Mouse (Mus musculus): Measurements from ENCODE around the gene Timm8a2.

The Timm8a2 gene

DNA sequence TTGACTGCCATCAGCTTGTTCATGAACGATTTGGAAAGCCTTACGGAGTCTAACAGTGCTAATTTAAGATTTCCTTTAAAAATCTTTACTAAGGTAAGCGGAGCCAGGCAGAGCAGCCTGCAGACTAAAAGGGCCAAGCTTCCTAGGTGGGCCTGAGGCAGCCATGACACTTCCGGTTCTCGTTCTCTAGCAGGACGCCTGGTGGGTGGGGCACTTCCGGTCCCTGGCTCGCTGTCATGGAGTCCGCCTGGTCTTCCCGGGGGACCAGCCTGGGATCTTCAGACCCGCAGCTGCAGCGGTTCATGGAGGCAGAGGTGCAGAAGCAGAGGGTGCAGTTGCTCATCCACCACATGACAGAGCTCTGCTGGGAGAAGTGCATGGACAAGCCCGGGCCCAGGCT lies at the start of gene Timm8a2:
Gene Timm8a2, plus strand, starts transcription at position 224 of the 400 bp plus-strand sequence.
- no peak for DNase-seq (ENCODE audit: low read depth)

DNA sequence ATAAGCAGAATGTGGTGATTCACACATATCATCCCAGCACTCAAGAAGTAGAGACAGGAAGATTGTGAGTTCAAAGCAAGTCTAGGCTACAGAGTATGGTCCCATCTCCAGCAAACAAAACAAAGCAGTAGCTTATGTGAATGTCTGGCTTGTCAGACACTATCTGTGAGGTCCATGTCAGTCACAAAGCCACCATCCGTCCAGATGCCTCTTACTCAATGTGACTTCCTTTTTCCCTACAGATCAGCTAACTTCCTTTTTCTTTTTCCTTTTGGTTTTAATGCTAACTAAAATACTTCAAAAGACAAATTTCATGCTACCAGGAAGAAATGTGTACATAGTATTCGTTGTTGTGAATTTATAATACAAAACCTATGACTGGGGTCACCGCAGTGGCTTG lies 49.0 kb upstream of the Timm8a2 start:
- no peak for DNase-seq (ENCODE audit: low read depth)

DNA sequence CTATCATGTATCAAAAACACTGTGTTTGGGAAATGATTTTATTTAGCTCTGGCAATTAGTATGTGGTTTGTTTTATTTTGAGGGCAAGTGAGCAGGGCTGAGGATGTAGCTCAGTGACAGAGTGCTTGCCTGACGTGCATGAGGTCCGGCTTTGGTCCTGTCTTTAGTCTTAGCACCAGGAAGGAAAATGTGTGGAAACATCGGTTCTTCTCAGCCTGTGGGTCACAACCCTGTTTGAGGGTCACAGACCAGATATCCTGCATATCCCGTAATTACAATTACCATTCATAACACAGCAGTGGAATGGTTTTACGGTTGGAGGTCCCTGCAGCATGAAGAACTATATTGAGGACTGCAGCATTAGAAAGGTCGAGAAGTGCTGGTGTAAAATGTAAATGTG lies 48.4 kb upstream of the Timm8a2 start:
- no peak for DNase-seq (ENCODE audit: low read depth)

DNA sequence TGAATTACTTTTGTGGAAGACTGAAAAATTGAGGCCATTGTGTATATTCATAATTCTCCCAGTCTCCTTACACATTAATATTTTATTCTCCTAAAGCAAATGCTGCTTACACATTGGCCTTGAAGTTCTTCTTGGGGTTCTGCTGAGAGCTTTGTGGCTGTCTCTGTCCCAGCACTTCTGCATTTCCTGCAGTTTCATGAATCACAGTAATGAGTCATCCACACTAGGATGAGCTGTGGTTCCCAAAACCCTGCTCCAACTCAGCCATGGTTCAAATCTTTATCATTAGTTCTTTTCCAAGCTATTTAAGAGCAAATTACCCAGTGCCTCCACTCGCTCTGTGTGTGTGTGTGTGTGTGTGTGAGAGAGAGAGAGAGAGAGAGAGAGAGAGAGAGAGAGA lies 47.2 kb upstream of the Timm8a2 start:
- DNase-seq (ENCODE audit: low read depth): no peak

DNA sequence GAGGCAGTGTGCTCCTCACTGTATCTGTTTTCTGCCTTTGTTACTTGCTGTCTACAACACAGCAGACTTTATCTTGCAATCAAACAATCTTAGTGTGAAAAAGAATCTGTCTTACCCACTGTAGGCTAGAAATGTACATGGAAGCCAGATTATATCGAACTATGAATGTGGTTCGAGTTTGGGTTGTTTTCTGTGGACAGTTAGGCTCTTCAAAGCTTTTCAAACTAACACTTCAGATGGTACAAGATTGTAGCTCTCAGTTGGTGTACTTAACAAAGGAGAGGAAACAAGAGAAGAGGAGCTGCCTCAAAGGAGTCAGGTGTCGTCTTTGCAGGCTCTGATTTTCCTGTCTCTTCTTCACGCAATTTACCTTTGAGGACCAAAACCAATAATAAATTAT lies 46.8 kb upstream of the Timm8a2 start:
- DNase-seq (ENCODE audit: low read depth): peak; percentile 65

DNA sequence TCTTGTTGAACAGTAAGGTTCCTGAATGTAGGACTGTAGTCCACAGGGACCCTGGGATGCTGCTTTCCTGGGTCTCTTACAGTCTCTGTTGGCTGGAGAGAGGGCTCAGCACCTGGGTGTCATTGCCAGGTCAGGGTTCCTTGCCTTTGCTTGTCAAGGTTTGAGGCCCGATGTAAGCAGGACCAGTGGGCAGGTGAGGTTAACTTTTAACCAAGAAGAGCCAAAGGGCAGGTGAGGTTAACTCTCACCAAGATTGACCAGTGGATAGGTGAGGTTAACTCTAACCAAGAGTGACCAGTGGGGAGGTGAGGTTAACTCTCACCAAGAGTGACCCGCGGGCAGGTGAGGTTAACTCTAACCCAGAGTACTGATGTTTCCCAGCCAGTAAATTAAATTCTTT lies 45.1 kb upstream of the Timm8a2 start:
- DNase-seq (ENCODE audit: low read depth): no peak

DNA sequence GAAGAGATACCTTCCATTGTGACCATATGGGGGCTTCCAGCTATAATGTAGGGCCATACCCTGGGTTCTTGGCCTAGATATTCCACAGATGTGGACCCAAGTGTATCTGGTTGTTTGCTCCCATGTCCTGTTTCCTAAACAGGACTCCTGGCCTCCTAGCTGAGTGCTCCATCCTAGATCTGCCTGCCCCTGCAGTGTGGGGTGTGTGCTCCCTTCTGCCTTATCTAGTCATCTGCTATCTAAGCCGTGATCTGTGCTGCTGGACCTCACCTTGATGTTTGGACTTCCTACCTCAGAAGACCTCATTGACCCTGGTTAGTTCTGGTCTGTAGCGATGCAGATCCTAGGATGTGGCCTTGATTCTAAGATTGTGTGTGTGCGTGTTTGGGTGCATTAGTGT lies 44.6 kb upstream of the Timm8a2 start:
- DNase-seq (ENCODE audit: low read depth): no peak

DNA sequence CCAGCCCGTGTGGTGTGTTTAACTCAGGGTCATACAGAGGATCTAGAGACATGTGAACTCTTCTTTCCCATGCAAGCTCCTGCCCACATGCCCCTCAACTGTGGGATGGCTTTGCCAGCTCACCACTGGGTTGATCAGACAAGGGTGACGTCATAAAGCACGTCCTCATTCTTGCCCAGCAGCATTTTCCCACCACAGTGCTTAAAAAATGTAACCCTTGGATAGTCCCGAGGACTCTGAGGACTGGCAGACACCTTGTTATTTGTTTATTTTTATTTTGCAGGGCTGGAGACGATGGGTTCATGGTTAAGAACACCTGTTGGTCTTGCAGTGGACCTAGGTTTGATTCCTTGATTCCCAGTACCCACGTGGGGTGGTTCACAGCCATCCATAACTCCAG lies 43.6 kb upstream of the Timm8a2 start:
- no peak for DNase-seq (ENCODE audit: low read depth)

DNA sequence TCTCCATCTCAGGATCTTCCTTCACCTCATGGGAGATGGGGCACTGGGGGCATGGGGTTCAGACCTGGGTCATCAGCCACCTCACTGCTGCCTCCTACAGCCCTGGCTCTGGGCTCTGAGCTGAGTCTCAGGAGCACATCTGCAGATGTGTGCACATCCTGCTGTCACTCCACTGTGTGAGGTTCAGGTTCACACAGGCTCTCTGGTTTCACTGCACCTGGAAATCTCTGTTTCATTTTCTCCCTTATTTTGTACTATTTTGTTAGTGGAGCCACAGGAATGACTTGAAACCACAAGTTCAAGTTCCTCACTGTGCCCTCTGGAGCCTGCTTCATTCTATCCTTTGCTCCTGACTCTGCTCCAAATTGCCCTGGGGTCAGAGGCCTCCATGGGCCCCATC lies 42.6 kb upstream of the Timm8a2 start:
- peak; percentile 69 for DNase-seq (ENCODE audit: low read depth)

DNA sequence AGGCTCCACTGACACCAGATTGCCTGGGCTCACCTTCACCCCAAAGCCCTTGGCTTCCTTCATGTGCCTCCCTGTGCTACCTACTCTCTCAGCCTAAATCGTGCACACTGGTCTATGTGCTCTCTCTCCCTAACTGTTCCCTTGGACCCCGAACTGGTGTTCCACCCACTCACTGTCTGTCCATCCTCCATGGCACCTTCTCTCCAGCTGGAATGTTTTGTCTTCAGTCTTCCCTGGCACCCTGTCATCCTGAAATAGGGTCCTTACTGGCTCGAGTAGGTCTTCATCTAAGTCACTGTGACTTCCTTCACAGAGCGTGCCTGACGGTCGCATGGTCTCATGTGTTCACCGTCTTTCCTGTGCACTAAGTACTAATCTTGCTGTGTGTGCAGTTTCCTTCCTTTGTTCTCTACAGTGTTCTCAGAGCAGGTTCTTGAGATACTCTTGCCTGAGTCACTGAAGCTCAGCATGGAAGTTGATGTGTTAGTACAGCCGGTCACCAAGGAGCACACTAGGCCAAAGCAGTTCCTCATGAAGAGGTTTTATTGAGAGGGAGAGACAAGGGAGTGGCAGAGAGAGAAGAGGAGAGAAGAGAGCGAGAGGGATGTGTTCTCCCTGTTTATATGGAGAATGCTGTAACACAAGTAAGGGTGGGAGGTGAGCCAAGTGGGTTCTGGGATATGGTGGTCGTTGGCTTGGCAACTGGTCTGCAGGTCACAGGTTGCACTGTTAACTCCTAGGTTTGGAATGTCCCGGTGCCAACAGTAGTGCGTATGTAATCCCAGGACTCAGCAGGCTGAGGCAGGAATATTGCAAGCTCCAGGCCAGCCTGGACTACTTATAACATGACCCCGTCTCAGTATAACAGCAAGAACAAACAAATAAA lies 41.8 kb upstream of the Timm8a2 start:
- DNase-seq (ENCODE audit: low read depth): peak; percentile 81

DNA sequence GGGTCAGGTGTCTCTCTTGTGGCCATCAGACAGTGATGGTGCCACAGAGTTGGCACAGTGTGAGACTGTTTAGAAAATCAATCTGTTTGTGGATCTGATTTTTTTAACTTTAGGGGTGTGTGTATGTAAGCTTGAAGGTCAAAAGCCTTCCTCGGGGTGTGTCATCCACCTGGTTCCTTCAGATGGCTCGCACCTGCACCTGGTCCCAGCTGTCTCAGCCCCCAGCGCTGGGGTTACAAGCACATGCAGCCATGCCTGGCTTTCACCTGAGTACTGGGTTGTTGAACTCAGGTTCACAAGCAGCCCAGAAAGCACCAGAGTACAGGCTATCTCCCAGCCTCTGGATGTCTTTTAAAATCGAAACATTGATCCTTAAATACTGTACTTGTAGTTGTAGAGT lies 40.9 kb upstream of the Timm8a2 start:
- no peak for DNase-seq (ENCODE audit: low read depth)

DNA sequence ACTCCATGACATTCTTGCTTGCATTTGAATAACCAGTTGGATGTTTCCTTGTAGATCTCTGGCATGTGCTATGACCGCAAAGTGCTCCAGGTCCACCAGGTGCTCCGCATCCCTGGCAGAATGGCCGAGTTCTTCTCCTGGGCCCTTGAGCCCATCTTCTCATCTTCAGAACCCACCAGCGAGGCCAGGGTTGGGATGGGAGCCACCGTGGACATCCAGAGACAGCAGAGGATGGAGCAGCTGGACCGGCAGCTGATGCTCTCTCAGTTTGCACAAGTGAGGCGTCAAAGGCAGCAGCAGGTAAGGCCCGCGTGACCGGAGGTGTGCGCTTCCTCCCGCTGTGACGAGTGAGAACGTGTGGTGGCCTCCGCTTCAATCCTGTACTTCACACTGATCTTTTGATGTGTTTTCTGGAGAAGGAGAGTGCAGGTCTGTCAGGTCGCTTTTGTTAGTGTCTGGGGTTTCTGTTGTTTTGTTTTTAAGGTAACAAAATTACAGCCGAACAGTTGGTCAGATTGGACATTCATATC lies 40.2 kb upstream of the Timm8a2 start:
- DNase-seq (ENCODE audit: low read depth): peak; percentile 73

DNA sequence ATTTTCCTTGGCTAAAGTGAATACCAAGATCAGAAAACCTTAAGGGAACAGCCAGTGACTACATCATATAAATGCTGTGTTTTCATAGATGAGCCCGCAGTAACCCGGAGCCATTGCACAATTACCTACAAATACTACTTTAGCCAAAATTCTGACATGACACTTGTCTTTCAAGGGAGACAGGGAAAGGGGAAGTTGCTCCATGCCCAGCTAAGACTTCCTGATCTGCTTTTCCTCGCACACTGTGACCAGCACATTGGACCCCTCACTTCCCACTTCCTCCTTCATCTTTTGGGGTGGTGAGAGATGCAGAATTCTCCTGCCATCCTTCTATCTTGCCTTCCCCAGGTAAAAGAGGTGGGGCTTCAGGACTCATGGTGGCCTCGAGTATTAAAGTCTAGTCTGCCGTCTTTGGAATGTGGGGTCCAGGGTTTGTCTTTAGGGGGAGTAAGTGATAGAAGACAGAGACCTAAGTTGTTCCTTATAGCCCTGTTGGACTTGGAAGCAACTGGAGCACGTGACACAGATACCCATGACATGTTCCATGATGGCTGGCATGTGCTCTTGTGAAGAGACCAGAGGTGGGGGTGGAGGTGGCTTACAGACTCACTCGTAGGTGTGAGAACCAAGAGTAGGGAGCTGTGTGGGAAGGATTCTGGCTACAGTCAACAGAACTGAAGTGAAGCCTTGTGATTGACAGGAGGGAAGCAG lies 39.5 kb upstream of the Timm8a2 start:
- no peak for DNase-seq (ENCODE audit: low read depth)

DNA sequence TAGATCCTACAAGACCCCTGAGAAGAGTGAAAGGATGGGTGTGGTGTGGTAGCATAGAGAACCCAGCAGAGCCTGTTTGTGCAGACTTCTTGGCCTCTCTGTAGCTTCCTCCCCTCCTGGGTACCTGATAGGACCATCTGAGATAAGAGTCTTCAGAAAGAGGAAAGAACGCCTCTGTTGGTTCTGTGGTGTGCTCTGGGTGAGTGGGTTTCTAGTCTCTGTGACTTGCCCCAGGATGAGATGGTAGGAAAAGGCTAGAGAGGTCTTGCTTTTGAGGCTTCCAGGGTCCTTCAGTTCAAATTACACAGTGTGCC lies 39.0 kb upstream of the Timm8a2 start:
- DNase-seq (ENCODE audit: low read depth): no peak

DNA sequence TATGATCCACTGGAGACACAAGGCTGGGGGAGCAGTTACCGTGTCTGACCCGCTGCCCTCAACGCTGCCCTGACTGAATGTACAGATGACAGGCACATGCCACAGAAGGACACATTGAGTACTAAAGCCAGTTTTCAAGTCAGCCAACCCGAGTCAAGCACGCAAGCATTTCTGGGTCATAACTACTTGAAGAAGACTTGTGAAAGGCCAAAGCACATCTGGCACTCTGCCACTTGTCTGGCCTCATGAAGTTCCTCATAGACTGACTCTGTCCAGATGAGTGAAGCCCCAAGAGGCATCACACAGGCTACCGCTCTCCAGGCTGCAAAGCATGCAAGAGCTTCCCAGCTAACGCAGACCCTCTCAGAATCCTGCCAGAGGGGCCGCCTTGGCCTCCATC lies 37.7 kb upstream of the Timm8a2 start:
- no peak for DNase-seq (ENCODE audit: low read depth)

DNA sequence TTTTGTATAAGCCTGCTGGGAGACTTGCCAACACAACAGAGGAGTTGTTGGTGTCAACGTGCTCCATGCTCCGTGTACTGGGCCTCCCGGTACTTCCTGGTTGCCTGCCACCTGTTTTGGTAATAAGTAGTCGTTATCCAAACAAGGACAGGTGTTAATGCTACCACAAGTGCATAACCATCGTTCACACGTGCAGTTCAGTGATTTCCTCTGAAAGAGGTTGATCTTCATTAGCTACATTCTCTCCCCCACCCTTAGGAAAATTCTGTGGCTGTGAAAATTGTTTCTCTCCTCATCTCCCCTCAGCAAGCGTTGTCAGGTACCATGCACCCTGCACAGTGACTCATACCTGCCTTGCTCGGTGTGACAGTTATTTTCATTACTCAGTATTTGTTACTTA lies 35.0 kb upstream of the Timm8a2 start:
- peak; percentile 74 for DNase-seq (ENCODE audit: low read depth)

DNA sequence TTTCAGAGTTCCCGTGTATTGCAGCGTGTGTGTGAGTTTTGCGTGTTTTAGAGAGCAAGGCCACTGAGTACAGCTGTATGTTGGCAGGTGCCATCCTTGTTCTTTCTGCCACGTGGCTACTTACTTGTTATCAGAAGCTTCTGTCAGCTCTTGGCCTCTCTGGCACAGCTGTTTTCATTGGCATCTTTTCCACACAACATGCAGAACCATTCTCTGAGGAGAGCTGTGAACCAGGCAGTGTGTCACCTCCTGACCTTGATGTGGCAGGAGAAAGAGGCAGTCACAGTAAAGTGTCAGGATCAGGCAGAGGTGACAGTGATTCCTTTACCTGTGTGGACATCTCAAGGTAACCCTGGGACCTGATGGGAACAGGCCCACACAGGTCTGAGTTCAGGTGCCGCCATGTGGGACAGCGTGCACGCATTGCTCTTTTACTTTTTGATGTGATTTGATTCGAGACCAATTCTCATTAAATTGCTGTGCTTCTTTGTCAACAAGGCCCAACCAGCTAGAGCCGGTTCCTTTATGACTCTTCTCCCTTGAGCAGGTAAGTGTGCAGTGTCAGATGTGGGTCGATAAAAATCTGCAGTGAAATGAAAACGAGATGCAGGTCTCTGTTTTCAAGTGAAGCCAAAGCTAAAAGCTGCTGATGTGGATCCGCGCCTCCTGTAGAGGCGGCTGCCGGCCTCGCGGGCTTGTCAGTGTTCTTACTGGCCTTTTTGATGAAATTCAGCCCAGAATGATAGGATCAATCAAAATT lies 33.9 kb upstream of the Timm8a2 start:
- peak; percentile 85 for DNase-seq (ENCODE audit: low read depth)

DNA sequence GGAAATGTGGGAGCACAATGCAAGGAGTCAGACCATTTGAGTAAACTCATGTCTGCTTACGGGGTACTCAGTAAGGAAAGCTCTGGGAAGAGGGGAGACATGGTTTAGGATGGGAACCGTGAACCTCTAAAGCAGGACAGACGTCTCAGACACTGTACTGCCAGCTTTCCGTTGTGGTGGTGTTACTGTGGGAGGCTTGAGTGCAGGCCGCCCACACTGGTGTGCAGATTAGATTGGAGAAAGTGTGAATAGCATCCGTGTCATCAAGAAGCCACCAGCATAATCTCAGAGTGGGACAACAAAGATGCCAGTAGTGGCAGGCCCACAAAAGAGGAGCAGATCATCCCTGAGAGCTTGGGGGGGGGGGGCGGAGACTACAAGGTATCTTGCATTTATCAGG lies 32.2 kb upstream of the Timm8a2 start:
- peak; percentile 69 for DNase-seq (ENCODE audit: low read depth)

DNA sequence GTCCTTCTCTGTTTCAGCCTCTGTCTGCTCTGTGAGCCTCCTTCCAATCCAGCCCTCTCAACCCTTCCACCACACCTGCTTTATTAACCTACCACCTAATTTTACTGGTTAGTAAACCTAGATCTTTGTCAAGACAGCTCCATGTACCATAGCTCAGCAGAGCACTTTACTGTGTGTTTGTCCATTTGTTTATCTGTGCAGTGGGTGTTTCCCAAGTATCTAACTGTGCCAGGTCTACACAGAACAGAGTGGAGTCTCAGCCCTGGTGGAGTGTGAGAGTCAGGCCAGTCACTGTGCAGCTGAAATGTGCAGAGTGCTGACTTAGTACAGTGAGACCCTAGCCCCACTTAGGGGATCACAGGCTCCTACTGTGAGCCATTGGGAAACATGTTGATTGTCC lies 30.7 kb upstream of the Timm8a2 start:
- DNase-seq (ENCODE audit: low read depth): no peak

DNA sequence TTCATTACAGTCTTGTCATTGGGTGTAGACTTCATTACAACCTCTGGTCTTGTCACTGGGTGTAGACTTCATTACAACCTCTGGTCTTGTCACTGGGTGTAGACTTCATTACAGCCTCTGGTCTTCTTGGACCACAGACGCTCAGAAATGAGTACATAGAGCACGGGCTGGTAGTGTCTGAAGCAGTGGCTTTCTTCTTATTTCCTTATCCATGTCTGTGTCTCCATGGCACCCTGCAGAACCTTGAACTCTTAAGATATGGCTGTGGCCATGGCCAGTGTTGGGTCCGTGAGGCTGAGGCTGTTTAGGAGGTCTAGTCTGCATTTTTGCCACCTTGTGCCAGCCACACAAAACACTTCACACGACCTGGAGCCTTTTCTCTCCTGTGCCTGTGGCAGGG lies 26.2 kb upstream of the Timm8a2 start:
- DNase-seq (ENCODE audit: low read depth): no peak

DNA sequence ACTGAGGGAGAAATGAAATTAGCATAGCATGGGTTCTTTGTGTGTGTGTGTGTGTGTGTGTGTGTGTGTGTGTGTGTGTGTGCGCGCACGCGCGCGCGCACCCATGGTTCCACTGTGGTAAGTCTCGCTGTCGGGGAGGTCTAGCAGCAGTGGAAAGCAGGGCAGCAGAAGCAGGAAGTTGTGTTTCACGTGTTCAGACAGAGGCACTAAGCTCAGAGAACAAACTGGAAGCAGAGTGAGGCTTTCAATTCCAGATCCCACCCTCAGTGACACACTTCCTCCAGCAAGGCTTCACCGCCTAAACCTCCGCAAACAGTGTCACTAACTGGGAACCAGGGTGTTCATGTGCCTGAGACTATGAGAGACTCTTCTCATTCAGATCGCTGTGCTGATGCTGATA lies 25.0 kb upstream of the Timm8a2 start:
- DNase-seq (ENCODE audit: low read depth): peak; percentile 87

DNA sequence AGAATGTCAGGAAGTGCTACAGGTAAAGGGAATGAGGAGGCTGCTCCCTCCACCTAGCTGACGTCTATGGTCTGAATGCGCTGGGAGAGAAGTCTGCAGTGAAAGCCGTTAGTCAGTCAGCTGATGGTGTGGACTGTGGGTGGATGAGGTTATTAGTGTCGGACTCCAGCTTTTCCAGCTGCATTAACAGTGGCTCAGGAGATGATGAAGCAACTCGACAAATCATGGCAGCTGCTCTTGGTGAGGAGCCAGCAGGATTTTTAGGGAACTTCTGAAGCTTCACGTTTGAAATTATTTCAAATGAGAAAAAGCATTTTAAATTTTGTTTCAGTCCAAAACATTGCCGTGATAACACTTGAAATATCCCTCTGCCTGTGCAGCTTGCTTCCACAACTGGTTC lies 24.2 kb upstream of the Timm8a2 start:
- no peak for DNase-seq (ENCODE audit: low read depth)

DNA sequence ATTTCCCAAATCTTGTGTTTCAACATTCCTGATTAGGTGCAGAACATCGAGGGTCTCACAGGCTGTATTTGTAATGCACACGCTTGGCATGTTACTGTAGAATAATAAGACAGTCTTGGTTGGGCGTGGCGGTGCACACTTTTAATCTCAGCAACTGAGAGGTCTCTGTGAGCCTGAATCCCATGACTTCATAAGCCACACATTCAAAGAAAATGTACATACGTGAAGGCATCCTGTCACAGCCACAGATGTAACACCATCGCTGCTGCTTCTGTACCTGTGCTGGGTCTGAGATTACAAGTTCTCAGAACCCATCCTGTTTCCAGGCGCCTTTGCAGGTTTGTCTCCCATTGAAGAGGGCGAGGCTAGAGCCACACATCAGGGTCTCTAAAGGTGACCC lies 22.7 kb upstream of the Timm8a2 start:
- DNase-seq (ENCODE audit: low read depth): peak; percentile 69

All from induced T-regulatory cell, adult 2 months (primary cell).